Mouse (Mus musculus): ENCODE measurements at regions not wholly inside any gene's neighbourhood (a gene's known extent, or its start where the extent isn't known, plus 50 kb on each side); places are given as distances from the start of the nearest gene placed in this dataset.

DNA sequence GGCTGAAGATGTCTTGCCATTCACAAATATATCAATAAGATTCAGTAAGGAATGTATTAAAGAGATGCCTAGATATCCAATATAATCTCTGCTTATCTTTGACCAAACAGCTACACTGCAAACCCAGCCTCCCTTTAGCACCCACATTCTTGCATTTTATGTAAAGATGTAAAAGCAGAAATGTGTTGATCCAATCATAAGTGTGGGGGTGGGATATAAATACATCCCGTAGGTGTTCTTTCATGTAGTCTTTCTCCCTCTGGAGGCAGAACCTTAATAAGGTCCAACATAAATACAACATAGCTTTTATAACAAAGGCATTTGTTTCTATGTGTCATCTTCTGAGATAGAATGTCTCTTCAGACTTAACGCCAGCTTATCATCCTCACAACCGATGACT, 637.1 kb upstream of the Flrt2 start:
- DNase-seq (ENCODE audit: low spot score in 2 of 2), result no peak

DNA sequence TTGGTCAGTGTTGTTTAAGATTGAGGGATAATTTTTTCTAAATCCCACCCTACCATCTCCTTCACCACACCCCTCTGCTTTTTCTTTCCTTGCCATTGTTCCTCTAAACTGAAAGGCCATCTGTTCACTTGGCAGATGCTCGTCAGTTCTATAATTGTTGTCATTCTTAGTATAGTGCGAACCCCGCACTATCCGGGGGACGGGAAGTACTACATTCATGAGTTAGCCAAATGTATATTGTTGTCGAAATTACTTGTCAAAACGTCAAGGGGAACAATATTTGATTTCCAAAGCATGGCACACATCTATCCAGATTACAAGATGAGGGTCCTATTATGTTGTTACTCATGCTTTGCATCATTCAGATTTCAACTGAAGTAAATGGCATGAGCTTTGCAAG, 635.1 kb upstream of the Flrt2 start:
- DNase-seq (ENCODE audit: low spot score in 2 of 2), result no peak

DNA sequence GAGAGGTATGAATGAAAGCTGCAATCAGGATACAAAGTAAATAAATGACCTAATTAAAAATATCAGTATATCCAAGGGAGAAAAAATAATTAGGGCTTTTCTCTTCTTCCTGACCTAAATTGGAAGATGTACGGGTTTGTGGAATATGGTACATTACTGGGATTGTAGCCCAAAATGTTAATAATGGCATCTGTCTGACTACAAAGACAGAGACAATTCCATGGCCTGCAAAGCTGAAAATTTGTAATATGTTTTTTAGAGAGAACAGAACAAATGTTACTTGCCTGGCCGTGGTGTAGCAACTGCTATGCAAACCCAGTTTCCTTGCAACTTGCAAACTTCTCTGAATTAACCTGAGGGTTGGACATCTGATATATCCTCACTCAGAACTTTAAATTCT, 632.6 kb upstream of the Flrt2 start:
- no peak for DNase-seq (ENCODE audit: low spot score in 2 of 2)

DNA sequence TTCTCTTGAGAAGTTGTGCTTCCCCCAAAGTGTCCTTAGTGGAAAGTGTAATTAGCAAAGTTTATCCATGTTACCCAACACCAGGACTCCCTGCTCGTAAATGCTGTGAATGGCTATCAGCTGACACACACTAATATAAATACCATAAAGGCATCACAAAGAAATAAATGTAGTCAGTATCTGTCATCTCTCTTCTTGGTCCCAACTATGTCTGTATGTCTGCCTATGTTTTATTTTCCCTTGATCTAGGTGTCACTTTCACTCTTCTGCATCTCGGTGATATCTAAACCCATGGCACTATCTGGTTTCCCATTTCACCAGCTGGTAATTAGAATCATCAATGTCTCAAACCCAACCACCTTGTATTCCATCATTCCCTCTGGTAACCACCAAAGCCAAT, 619.7 kb upstream of the Flrt2 start:
- DNase-seq (ENCODE audit: low spot score in 2 of 2), result no peak

DNA sequence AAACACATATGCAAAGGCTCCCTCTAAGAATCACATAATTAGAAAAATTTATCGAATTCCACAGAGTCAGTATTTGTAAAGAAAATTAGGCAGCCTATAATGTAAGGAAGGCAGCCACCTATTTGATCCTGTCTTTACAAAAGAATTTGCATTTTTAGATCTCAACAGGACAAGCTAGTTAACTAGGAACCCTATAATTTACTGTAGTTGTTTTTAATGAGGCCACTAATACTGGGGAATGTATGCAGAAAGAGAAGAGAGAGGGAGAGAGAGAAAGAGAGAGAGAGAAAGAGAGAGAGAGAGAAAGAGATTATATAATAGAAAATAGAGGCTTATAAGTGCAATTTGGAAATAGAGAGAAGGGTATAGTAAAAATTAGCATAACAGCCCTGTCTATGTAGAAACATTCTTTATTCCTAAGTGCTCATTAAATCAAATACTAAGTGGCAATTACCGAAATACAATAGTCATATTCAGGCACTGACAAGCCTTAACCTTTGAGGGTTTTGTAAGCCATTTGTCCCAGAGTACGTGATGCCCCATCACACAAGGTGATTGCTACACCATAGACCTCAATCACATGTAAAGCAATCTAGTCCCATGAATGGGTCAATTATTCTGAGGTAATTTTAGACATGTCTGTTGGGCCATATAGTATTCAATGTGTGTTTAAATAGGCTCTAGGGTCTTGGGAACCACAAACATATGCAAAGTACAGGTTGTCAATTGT, 572.6 kb upstream of the Flrt2 start:
- DNase-seq (ENCODE audit: low spot score in 2 of 2), result no peak

DNA sequence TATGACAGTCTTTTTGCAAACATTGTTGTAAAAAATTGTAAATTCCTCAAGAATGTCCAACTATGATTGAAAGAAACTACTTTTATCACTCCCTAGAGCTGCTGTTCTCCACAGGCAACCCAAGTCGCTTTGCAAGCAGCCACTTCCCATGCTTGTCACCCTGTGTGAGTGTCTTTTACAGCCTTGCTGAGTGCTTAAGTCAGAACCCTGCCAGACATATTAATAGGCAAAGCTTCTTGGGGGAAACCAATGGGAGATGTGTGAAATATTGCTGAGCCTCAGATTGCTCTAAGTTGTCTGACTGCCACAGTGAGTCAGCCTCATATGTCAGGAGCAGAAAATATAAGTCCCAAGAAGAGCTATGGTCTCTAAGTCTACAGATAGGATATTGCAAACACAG, 559.2 kb upstream of the Flrt2 start:
- DNase-seq (ENCODE audit: low spot score in 2 of 2), result no peak

DNA sequence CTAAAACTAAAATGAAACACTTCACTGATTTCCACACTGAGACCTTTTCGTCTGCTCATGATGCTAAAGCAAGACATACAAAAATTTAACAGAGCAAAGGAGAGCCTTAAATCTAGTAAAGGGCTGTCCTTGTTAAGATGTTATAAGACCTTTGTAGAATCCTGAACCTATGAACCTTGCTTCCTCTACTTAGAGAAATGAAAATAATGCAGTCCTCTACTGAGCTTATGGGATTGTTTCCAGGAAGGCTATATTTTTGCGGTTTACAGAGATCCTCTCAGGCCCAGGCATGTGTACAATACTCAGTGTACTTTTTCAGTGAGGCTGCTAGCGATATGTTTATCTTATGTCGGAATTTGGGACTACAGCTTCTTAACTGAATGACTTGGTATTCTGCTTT, 558.5 kb upstream of the Flrt2 start:
- DNase-seq (ENCODE audit: low spot score in 2 of 2), result no peak

DNA sequence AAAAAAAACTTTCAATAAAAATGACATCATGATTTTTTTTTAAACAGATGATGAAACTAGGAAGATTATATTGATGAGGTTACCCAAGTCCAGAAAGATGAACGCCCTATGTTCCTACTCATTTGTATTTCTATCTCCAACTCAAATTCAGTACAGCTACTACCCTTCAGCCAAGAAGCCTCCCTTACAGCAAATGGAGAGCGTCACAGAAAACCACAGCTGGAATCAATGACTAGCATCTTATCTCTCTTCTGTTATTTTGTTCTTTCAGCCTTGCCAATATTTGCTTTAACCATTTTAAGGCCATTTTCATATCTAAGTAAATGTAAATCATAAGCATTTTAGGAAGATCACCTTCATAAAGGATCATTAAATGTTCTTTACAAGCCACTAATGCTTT, 553.9 kb upstream of the Flrt2 start:
- no peak for DNase-seq (ENCODE audit: low spot score in 2 of 2)

DNA sequence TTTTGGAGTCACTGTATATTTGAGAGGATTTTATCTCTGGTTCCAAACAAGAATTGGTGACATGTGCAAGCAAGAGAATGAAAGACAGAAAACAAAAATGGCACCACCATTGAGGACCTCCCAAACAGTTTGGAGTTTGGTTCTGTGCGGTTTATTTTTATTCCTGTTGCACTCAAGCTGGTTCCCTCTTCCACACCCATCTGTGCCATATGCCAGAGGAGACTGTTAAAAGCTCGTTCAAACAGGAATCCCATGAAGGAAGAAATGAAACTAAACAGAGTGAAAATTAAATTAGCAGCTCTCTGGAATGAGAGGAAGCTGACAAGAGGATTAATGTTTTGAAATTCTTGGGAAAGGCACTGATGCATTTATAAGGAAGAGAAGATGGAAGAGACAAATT, 521.0 kb upstream of the Flrt2 start:
- DNase-seq (ENCODE audit: low spot score in 2 of 2), result no peak

DNA sequence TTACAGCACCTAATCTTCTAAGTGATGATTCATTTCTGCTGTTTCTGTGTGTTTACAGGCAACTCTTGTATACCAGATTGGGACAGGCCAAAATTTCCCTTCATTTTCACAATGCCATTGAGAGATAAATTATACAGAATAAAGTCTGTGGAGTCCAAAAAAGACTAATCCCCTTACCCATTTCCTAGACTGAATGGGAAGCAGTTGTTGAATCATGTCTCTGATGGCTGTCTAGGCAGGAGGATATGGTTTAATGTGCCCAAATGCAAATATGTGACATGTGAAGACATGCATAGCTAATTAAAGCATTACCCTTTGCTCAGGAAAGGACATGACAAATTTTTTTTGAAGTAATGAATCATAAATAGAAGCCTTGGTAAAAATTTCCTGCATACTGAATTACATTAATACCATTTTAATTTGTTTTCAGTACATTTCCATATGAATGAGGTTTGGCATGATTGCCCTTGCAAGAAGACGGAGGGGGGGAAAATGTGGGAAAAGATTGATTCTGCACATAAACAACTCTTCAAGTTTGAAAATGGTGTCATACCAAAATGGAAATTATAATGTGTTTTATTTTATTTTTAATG, 518.1 kb upstream of the Flrt2 start:
- DNase-seq (ENCODE audit: low spot score in 2 of 2), result no peak

DNA sequence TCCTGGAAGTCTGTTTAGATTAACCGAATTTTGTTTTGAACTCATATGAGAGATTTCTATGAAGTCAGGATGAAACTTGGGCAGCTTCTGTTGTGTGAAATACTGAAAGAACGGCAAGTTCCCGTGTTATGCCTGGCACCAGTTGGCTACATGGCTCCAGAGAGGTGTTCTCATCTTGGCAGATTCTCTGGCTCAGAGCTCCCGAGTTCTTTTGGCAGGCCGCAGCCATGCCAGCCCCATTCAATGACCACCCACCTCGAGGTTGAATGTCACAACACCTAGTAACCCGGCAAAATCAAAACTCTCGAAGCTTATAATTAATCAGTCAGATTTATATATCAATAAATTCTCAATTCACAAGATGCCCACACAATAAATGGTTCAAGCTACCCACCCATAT, 489.5 kb upstream of the Flrt2 start:
- DNase-seq (ENCODE audit: low spot score in 2 of 2), result no peak

DNA sequence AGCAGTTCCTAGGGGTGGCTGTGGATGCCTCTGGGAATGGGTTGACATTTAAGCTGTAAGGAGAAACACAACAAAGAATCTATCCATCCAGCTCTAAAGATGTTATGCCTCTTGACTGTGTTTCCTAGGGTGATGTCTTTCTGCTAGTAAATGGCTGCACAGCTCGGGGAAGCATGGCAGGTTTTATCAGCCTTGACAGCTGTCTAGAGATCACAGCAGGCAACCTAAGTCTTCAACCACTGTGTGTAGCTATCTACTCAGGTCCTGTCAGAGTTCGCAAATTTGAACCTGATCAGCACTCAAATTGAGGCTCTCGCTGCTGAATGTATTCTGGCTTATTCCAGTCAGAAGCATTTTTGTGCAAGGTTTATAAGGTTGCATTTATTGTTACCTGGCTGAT, 486.9 kb upstream of the Flrt2 start:
- no peak for DNase-seq (ENCODE audit: low spot score in 2 of 2)

DNA sequence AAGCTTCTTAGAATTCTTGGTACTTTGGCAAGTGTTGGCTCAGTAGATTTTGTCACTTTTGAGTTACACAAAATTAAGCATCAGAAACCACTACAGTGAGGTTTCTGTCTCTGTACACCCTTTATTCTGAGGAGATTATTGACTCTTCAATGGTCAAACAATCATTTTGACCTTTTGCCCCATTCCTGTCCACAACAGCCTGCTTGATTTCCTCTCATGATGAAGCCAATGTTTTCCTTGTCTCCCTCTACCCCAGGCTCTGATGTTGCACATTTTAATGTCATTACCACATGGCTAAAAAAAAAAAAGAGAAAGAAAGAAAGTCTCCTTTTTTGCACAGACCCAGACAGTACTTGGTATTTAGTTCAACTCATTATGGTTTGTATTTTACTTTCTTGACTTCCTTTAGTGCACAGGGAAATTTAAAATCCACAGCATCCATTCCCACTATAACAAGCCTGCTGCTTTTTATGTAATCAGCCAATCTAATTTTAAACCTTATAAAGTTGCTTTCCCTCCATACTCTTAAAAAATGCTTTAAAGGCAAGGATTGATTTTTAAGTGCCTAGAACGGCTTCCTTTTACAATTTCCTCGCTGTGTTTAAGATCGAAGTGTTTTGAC, 452.8 kb upstream of the Flrt2 start:
- DNase-seq (ENCODE audit: low spot score in 2 of 2), result no peak

DNA sequence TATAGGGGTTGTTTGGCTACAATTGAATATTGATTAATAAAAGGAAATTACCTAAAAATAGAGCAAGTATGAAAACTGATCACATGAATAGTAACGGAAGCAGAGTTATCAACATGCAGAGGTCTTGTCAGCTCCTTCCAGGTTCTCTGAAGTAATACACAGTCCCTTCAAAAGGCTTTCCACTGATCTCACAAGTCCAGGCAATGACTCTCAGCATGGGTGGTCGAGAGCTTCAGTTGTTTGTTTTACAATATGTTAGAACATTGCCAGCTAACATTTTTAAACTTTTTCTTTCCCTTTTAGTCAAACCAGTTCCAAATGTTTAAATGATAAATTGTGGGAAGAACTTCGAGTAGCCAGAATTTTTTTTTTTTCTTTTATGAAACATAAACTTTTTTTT, 424.8 kb upstream of the Flrt2 start:
- no peak for DNase-seq (ENCODE audit: low spot score in 2 of 2)

DNA sequence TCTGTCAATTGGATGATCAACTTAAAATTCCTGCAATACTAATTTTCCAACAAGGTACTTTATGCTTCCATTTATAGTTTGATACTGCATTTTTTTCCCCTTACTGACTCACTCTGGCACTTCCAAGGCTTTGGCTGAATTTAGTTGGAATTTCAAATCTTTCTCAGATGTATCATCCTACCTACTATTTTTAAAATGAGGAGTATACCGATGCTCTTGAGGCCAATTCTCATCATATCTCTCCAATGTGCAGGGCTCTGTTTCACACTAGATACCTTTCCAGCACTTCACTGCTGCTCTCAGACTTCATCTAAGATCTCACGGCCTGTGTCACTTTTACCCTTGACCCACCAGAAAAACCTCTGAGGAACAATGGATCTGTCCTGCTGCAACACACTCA, 386.6 kb upstream of the Flrt2 start:
- DNase-seq (ENCODE audit: low spot score in 2 of 2), result no peak

DNA sequence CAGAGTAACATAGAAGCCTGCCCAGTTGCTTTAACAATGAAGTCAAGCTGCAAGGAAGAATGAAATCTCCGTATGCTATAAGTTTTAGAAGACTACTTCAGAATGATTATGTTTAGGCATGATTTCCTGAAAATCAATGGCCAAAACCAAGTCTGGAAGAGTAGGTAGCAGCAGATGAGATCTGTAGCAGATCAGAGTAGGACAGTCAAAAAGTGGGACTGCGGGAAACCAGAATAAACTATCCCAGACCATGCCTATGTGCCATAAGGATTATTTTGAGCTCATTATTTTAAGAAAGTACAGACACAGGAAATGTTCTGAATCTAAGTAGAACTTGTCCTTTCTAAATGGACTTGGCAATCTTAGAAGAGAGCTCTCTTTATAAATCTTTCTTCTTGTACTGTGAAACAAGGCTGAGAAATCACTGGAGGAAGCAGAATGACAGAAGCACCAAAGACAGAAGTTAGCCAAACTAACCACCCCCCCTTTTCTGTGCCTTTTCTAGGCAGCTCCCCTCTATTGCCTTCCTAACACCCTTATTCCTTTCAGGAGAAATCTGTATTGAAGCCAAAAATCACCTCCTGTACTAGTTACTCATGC, 376.8 kb upstream of the Flrt2 start:
- DNase-seq (ENCODE audit: low spot score in 2 of 2), result no peak

DNA sequence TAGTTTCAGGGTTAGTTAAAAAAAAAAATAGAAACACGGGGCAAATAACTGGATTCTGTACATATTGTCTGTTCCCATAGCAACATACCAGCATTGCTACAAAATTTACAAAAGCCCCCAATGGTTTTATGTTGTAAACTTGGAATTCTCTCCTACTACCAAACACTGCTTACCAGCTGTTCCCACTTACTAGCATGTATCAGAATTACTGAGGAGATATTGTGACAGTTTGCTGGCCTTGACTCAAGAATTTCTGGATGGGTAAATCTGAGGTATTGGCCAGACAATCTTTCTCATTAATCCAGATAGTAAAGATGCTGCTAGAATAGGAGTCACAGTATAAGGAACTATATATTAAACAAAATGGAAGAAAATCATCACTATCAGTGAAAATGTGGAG, 375.2 kb upstream of the Flrt2 start:
- no peak for DNase-seq (ENCODE audit: low spot score in 2 of 2)

DNA sequence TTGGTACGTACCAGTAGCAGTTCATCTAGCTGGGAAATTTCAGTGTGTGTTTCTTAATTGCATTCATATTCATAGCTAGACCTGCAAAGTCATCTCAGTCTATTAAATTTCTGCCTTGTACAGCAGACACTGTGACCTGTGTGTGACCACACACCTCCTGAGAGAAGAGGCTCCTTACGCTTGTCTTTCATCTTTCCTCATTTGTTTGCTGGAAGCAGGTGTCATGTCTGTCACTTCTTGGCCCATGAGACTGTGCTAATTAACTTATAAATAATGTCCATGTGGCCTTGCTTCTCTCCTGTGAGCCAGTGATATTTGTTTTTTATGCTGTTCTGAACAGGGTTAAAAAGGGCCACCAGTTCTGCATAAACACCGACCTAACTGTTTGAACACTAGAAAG, 370.3 kb upstream of the Flrt2 start:
- no peak for DNase-seq (ENCODE audit: low spot score in 2 of 2)

DNA sequence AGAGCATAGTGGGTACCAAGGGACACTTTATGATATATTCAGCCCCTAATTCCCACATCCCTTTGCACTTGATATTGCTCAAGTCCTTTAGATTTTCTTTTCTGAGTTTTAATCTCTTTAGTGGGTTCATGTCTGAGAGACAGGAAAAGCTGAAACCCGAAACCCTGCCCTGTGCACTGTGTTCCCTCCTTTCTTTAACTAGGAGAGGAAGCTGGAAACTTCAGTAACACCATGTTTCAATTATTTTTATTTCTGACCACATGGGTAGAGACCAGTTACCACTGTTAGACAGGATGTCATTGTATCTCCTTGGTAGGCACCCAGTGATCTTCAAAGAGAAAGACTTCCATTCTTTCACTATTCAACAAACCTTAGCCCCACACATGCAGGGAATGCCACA, 362.4 kb upstream of the Flrt2 start:
- DNase-seq (ENCODE audit: low spot score in 2 of 2), result no peak

DNA sequence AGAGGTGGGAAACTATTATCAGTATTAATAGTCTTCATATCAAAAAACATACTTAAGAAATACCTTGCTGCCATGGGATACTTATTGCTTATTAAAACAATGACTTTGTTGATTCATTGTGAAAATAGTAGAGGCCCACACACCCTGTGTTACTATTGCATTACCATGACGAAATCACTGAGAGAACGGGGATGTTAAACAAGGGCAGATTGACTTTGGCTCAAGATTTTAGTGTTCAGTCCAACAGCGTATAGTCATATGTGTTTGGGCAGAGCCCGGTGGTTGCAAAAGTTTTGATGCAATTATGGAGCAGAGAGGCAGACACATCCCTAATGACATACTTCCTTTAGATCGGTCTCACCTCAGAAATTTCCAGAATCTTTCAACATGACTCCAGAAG, 344.2 kb upstream of the Flrt2 start:
- no peak for DNase-seq (ENCODE audit: low spot score in 2 of 2)

DNA sequence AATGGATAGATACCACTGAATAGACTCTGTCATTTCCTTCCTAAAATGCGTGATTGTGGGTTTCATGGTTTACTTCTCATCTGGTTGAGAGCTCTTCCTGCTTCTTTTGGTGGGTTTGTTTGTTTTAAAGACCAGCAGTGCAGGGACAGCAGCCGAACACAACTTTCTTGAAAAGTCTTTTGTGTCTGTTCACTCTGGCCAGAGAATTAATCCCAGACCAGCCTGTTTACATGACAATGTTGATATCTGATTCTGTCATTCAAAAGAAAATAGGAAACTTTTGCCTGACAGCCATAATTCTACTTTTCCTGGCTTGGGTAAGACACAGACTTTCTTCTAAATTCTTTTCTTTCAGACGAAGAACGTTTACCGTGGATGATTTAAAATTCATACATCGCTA, 336.9 kb upstream of the Flrt2 start:
- DNase-seq (ENCODE audit: low spot score in 2 of 2), result no peak

DNA sequence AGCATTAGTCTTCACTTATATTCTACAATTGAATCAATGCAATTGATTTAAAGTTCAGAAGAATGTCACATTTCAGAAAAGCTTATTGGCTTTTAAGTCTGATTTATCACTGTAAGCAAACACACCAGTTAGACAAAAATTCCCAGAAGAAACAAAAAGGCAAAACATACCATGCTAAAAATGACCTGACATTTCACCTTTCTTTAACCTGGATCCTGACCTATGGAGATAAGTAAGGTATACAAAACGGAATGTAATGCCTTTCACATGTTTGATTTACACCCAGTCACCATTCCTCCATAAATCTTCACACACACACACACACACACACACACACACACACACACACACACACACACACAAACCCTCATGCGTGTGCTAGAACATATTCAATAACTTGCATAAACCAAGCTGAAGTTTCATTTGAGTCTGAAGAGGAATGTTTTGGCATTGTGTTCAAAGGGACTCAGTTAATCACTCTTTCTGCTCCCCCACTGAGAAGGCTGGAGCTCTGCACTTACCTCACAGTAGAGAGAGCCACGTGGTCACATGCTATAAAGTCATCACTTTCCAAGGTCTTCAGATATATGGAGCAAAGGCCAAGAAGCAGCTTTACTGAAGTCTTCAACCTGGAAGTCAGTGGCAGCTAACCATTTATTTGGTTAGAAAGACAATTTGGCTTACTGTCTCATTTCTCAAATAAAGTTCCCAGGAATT, 307.6 kb upstream of the Flrt2 start:
- no peak for DNase-seq (ENCODE audit: low spot score in 2 of 2)

DNA sequence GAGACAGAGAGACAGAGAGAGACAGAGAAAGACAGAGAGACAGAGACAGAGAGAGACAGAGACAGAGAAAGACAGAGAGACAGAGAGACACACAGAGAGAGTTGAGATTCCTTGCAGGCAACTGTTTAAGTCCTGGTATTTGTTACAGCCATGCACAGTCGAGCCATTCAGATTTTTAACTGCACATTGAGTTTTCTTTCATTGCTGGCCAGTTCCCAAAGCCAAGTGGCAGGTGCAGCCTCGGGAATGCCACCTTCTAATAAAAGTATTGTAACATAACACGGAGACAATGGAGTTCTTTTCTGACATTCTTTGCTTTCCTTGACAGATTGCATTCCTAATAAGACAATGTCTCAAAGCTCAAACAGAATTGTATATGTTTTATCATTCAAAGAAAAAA, 306.3 kb upstream of the Flrt2 start:
- DNase-seq (ENCODE audit: low spot score in 2 of 2), result no peak
